15 mouse cellular contexts compared by ENCODE assay signal in the genomic region with DNA sequence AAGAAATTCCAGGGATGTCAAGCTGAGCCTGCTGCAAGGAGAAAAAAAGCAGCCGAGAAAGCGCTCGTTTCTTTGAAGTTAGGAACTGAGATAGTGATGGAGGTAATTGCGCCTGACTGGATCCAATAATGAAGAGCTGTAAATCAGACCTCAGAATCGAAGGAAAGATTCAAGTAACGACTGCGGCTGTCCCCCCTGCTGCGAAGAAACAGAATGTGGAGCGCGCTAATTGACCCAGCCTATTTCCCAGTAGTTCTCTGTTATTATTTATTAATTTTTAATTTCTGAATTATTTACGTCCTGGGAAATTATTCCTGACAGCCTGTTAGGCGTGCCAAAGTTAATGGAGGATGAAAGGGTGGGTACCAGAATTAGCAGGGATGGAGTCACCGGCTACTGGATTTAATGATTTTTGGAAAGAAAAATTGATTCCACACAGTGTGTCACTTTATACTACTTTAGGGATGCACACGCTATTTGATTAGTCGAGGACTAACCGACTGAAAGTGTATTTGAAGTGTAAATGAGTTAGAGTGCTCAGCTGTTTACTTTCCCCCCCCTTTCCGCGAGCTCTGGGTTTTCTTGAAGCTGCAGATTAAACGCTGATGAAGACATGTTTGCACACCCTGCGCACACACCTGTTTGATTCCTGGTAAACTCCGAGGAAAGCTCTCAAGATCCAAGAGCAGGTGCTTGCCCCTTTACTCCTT. TPM values are rescaled to one million over a fixed set of nuclear protein-coding genes. Genes with fewer than 3 reads are reported as not detected.
DNase-seq lines count a peak whose midpoint lies in the region; ATAC-seq and TF ChIP-seq lines count a peak whose summit lies in the region.
"Had no signal": no experiment of that assay in that cellular context is flagged by ENCODE, and none has a peak within 500 bp of the region (broad histone marks: within the 10 kb centered on the region; RNA-seq: fewer than 3 reads in every experiment).

No protein-coding gene starts in this region.

- H3K27ac ChIP-seq in hindbrain, embryonic 12.5 days = no peak overlapping the region
- H3K27ac ChIP-seq in hindbrain, embryonic 10.5 days = no peak overlapping the region
- no peak overlapping the region for H3K27ac ChIP-seq in hindbrain, embryonic 14.5 days
- H3K27ac ChIP-seq in midbrain, postnatal 0 days (ENCODE audit: low read depth, low read length) = no peak overlapping the region

- H3K36me3 ChIP-seq in hindbrain, embryonic 12.5 days = no peaks in the 10 kb centered on the region
- H3K36me3 ChIP-seq in hindbrain, embryonic 10.5 days = no peaks in the 10 kb centered on the region
- H3K36me3 ChIP-seq in hindbrain, embryonic 14.5 days (replicated peaks; ENCODE audit: control insufficient read depth, insufficient read depth) = no peaks in the 10 kb centered on the region
- no peaks in the 10 kb centered on the region for H3K36me3 ChIP-seq in midbrain, postnatal 0 days (ENCODE audit: insufficient read depth, low read length)

- ATAC-seq in hindbrain, embryonic 12.5 days (ENCODE audit: low FRiP score) = peak; percentile 50; the same call in 1 of the 2 replicates
- ATAC-seq in hindbrain, embryonic 14.5 days (ENCODE audit: low FRiP score) = peak; percentile 78
- ATAC-seq in midbrain, postnatal 0 days (ENCODE audit: low FRiP score) = peak; percentile 76

- no peaks in the 10 kb centered on the region for H3K9me3 ChIP-seq in hindbrain, embryonic 12.5 days (replicated peaks)
- no peaks in the 10 kb centered on the region for H3K9me3 ChIP-seq in hindbrain, embryonic 10.5 days
- H3K9me3 ChIP-seq in hindbrain, embryonic 14.5 days (ENCODE audit: control insufficient read depth, low read length) = no peaks in the 10 kb centered on the region
- no peaks in the 10 kb centered on the region for H3K9me3 ChIP-seq in midbrain, postnatal 0 days (ENCODE audit: low read length)

- no peak overlapping the region for H3K9ac ChIP-seq in hindbrain, embryonic 12.5 days
- H3K9ac ChIP-seq in hindbrain, embryonic 14.5 days = no peak overlapping the region
- H3K9ac ChIP-seq in midbrain, postnatal 0 days (replicated peaks; ENCODE audit: low read length, poor library complexity, severe bottlenecking) = no peak overlapping the region

- DNase-seq in hindbrain, embryonic 10.5 days (ENCODE audit: low spot score) = no peak
- peak; percentile 10 for DNase-seq in brain, adult 2 months (ENCODE audit: low read depth, low spot score)
- DNase-seq in hindbrain, embryonic 14.5 days (ENCODE audit: low spot score) = peak; percentile 49
- peak; percentile 31 for DNase-seq in midbrain, postnatal 0 days (ENCODE audit: low spot score)
- no peak for DNase-seq in thymus, adult 18-20 months
- no peak for DNase-seq in cerebellum, postnatal 36 days
- DNase-seq in right cerebral cortex, postnatal 25 days = no peak
- DNase-seq: adrenal gland, postnatal 36 days; cerebellum, adult 18-20 months; heart, adult 11 months; heart, postnatal 10 days; kidney, postnatal 4 days; thymus, adult 2 months had no signal

- 51% methylated on average over 21 of the region's 21 CpGs for WGBS in hindbrain, embryonic 12.5 days
- WGBS in hindbrain, embryonic 10.5 days = 66% methylated on average over 21 of the region's 21 CpGs
- 44% methylated on average over 21 of the region's 21 CpGs for whole genome bisulfite sequencing in hindbrain, embryonic 14.5 days
- 28% methylated on average over 21 of the region's 21 CpGs for WGBS in midbrain, postnatal 0 days

- no peak overlapping the region for H3K4me2 ChIP-seq in hindbrain, embryonic 12.5 days (replicated peaks)
- H3K4me2 ChIP-seq in hindbrain, embryonic 14.5 days (replicated peaks) = peak overlapping the region; percentile 21; the same call in 1 of the 2 replicates
- peak overlapping the region; percentile 9; the same call in 1 of the 2 replicates for H3K4me2 ChIP-seq in midbrain, postnatal 0 days (ENCODE audit: low read depth, low read length, poor library complexity, severe bottlenecking)

- H3K4me3 ChIP-seq in hindbrain, embryonic 12.5 days = no peak overlapping the region
- no peak overlapping the region for H3K4me3 ChIP-seq in hindbrain, embryonic 10.5 days
- H3K4me3 ChIP-seq in hindbrain, embryonic 14.5 days (replicated peaks; ENCODE audit: low read length) = no peak overlapping the region
- H3K4me3 ChIP-seq in midbrain, postnatal 0 days (ENCODE audit: low read depth, low read length) = no peak overlapping the region
- H3K4me3 ChIP-seq: megakaryocyte, embryonic 14.5 days had no signal

- H3K27me3 ChIP-seq in hindbrain, embryonic 12.5 days = no peaks in the 10 kb centered on the region
- no peaks in the 10 kb centered on the region for H3K27me3 ChIP-seq in hindbrain, embryonic 10.5 days (ENCODE audit: insufficient read depth, poor library complexity, severe bottlenecking)
- H3K27me3 ChIP-seq in hindbrain, embryonic 14.5 days (ENCODE audit: control insufficient read depth, insufficient read depth, low read length) = no peaks in the 10 kb centered on the region
- H3K27me3 ChIP-seq in midbrain, postnatal 0 days (ENCODE audit: insufficient read depth, low read length) = no peaks in the 10 kb centered on the region

- TF ChIP-seq CTCF in midbrain, postnatal 0 days (IDR thresholded peaks at IDR 0.05) = no peak

- H3K4me1 ChIP-seq in hindbrain, embryonic 12.5 days = peaks cover 3% of the 10 kb centered on the region; the same call in 1 of the 2 replicates
- 0 out of 2 replicates have a peak, but pooled peaks cover 3% of the 10 kb centered on the region for H3K4me1 ChIP-seq in hindbrain, embryonic 10.5 days (replicated peaks)
- H3K4me1 ChIP-seq in hindbrain, embryonic 14.5 days (replicated peaks; ENCODE audit: control insufficient read depth, insufficient read depth, low read length) = no peaks in the 10 kb centered on the region
- H3K4me1 ChIP-seq in midbrain, postnatal 0 days (ENCODE audit: insufficient read depth, low read length) = peaks cover 2% of the 10 kb centered on the region; the same call in 1 of the 2 replicates
- H3K4me1 ChIP-seq: megakaryocyte, embryonic 14.5 days had no signal

RNA-seq across cellular contexts. Expression of a gene that starts 7.6 kb away (rescaled TPM):
- 479 and 601 TPM in 2 replicates for polyA plus RNA-seq in hindbrain, embryonic 12.5 days (2016; fragmentation: Nextera tagmentation; extraction: Ambion mirVana)
- 772 and 890 TPM in 2 replicates for polyA plus RNA-seq in hindbrain, embryonic 10.5 days (2016; fragmentation: Nextera tagmentation; extraction: Ambion mirVana)
- polyA plus RNA-seq in hindbrain, embryonic 14.5 days (2014; fragmentation: Nextera tagmentation; extraction: Ambion mirVana) = 544 and 662 TPM in 2 replicates
- total RNA-seq in midbrain, postnatal 0 days (2014; rRNA removed) = 352 and 411 TPM in 2 replicates
- 496 and 514 TPM in 2 replicates for polyA plus RNA-seq in midbrain, postnatal 0 days (2015; fragmentation: Nextera tagmentation; extraction: Ambion mirVana)

RNA-seq across cellular contexts. Expression of a gene that starts 28.6 kb away (rescaled TPM):
- polyA plus RNA-seq in hindbrain, embryonic 12.5 days (2016; fragmentation: Nextera tagmentation; extraction: Ambion mirVana) = 271 and 273 TPM in 2 replicates
- 311 and 318 TPM in 2 replicates for polyA plus RNA-seq in hindbrain, embryonic 10.5 days (2016; fragmentation: Nextera tagmentation; extraction: Ambion mirVana)
- 221 and 231 TPM in 2 replicates for polyA plus RNA-seq in hindbrain, embryonic 14.5 days (2014; fragmentation: Nextera tagmentation; extraction: Ambion mirVana)
- 99.9 and 111 TPM in 2 replicates for total RNA-seq in midbrain, postnatal 0 days (2014; rRNA removed)
- 160 and 170 TPM in 2 replicates for polyA plus RNA-seq in midbrain, postnatal 0 days (2015; fragmentation: Nextera tagmentation; extraction: Ambion mirVana)

Comparison
In these comparisons a context has a peak if more than half of its experiments do, and no peak if none do; other contexts are left out.
1. DNase-seq: peak in brain, adult 2 months (single experiment), hindbrain, embryonic 14.5 days (single experiment) and midbrain, postnatal 0 days (single experiment); none in hindbrain, embryonic 10.5 days (single experiment), thymus, adult 18-20 months (0 of 2), cerebellum, postnatal 36 days (0 of 2) and right cerebral cortex, postnatal 25 days (single experiment).
2. Peak in every context shown above with its lines, with median percentiles within 50 percentile points of each other: ATAC-seq.